ENCODE assay signal across 8 mouse cellular contexts in the genomic region with DNA sequence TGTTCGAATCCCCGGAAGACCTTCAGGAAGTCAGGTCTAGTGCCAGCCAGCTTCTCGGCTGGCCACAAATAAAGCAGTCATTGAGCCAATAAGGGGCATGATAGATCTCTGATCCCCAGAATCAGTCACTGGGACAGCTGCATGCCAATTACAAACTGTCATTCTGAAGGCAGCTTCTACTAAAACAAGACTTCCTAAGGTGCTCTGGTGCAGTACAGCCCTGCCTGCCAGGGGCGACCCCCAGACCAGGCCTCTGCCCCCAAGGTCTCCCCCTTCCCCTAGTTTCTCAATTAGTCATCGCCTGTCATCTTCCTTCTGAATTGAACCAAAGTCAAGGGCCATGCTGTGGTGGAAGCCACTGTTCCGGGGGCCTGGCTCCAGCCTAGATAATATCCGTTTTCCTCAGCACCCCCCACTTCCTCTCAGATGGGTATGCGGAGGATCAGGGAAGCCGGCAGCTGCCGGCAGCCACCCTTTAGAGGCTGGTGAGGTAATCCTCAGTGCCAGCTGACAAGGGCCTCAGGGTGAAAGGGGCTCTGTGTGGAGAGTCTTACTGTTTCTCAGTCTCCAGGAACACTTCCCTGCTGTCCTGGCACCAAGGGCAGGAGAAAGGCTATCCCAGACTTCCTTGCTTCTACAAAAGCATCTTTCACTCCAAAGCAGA. TPM values are rescaled to one million over a fixed set of nuclear protein-coding genes. Genes with fewer than 3 reads are reported as not detected.
A peak's percentile ranks its signal among the peaks of the same experiment; 100 is the strongest.
DNase-seq lines count a peak whose midpoint lies in the region; TF ChIP-seq lines count a peak whose summit lies in the region.

No protein-coding gene starts in this region.

- 40% methylated on average over 10 of the region's 10 CpGs for WGBS in heart, adult 2 months

- peak in 1 of 2 experiments; percentile 47 for DNase-seq in heart, adult 2 months
- no peak for DNase-seq in heart, postnatal 36 days
- peak; percentile 20 for DNase-seq in 416B (ENCODE audit: low read depth)
- peak; percentile 17 to 34 for DNase-seq in heart, adult 9 months (ENCODE audit: low spot score in 2 of 2)
- DNase-seq in kidney, postnatal 4 days = peak; percentile 28 to 57
- no peak for DNase-seq in cerebellum, postnatal 36 days
- DNase-seq in frontal cortex, postnatal 25 days (ENCODE audit: low spot score in 2 of 2) = no peak
- no peak for DNase-seq in right cerebral cortex, adult 2 months (ENCODE audit: low spot score in 2 of 2)

- H3K4me3 ChIP-seq in heart, adult 2 months = no peak overlapping the region

- H3K27me3 ChIP-seq in heart, adult 2 months (ENCODE audit: control insufficient read depth, insufficient read depth, low read length) = no peaks in the 10 kb centered on the region

- no peaks in the 10 kb centered on the region for H3K36me3 ChIP-seq in heart, adult 2 months (ENCODE audit: control insufficient read depth, insufficient read depth, low read length)

- intact Hi-C loops in heart, adult 2 months (cut with DNase I) = no loop called here
- intact Hi-C loops in heart, postnatal 36 days (cut with DNase I) = no loop called here

- peaks cover 6% of the 10 kb centered on the region for H3K4me1 ChIP-seq in heart, adult 2 months (ENCODE audit: control insufficient read depth, insufficient read depth, low read length)

- no peak overlapping the region for H3K9ac ChIP-seq in heart, adult 2 months (ENCODE audit: low read depth, low read length)

- no peak for TF ChIP-seq CTCF in heart, adult 2 months (IDR thresholded peaks at IDR 0.05)

- no peak for TF ChIP-seq EP300 in heart, adult 2 months (IDR thresholded peaks at IDR 0.05; ENCODE audit: insufficient read depth, low read depth, low read length)

- H3K79me2 ChIP-seq in heart, adult 2 months (replicated peaks; ENCODE audit: control insufficient read depth, insufficient read depth, low read length) = no peaks in the 10 kb centered on the region

- TF ChIP-seq POLR2A in heart, adult 2 months (IDR thresholded peaks at IDR 0.05; ENCODE audit: insufficient read depth, low read depth, low read length) = no peak

- peak overlapping the region; percentile 6 for H3K27ac ChIP-seq in heart, adult 2 months

RNA-seq across cellular contexts. Expression of a gene that starts 23.2 kb away (rescaled TPM):
- 10 to 100 TPM; 21.8 to 24.2 TPM for total RNA-seq in heart, adult 2 months (2021)
- 27.4 and 35.2 TPM in 2 replicates for polyA plus RNA-seq in heart, adult 2 months (2012; rRNA removed)
- total RNA-seq in heart, postnatal 36 days (2021) = 10 to 100 TPM; 24.2 to 25.9 TPM

RNA-seq across cellular contexts. Expression of a gene that starts 59.4 kb away (rescaled TPM):
- total RNA-seq in heart, adult 2 months (2021) = 10 to 100 TPM; 53.4 to 67.5 TPM
- polyA plus RNA-seq in heart, adult 2 months (2012; rRNA removed) = 56.7 and 58.4 TPM in 2 replicates
- total RNA-seq in heart, postnatal 36 days (2021) = 10 to 100 TPM; 58.7 to 67.8 TPM

Comparison
In these comparisons a context has a peak if more than half of its experiments do, and no peak if none do; other contexts are left out.
1. DNase-seq: peak in 416B (single experiment), heart, adult 9 months (2 of 2) and kidney, postnatal 4 days (2 of 2); none in heart, postnatal 36 days (0 of 2), cerebellum, postnatal 36 days (0 of 2), frontal cortex, postnatal 25 days (0 of 2) and right cerebral cortex, adult 2 months (0 of 2).